Mouse (Mus musculus): Measurements from ENCODE around the gene Csta1.
"Not testable (repeated sequence)": the region's sequence is repeated elsewhere in the genome, so short reads cannot be mapped to it uniquely, and the experiment has no call there.

The Csta1 gene

DNA sequence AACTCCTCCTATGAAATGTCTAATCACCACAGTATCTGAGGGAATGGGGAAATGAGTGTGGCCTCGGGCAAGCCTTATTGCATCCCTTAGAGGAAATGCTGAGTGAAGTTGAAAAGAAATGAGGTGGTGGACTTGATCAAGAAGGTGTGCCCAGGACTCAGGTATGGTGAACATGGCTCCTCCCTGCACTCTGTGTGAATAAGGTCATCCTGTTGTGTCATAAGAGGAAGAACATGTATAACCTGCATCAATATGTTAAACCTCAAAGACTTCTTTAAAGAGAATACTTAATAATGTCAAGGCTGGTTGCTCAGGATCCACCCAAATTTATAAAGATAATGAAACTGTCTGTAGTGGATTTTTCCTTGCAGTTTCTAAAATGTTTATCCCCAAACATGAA lies at the start of gene Csta1:
Gene Csta1 (minus strand): TSS at position 101 of the 400 bp plus-strand sequence.
- no peak for DNase-seq (ENCODE audit: extremely low spot score)

DNA sequence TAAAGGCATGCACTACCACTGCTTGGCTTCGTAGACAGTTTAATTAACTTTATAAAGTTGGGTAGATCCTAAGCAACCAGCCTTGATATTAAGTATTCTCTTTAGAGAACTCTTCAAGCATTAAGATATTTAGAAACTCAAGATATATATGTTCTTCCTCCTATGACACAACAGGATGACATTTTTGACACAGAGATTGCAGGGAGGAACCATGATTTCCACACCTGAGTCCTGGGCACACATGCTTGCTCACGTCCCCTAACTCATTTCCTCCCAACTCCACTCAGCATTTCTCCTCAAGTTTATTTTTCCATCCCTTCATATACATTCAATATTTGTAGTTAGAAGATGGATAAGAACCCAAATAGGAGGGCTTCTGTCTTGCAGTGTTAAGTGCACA lies 48.9 kb upstream of the Csta1 start:
- no peak for DNase-seq (ENCODE audit: extremely low spot score)

DNA sequence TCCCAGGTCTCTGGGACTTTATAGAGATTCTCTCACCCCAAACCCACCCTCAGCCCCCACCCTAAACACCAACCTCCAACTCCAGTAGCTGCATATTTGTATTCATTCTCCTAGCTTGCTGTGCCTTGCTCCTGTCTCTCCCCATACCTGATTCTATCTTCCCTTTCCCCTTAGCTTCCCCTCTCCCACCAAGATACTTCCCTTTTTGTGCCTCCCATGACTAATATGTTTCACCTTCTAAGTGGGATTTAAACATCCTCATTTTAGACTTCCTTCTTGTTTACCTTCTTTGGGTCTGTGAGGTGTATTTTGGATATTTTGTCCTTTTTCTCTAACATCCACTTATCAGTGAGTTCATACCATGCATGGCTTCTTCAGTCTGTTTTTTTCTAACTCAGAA lies 45.1 kb upstream of the Csta1 start:
- no peak for DNase-seq (ENCODE audit: extremely low spot score)

DNA sequence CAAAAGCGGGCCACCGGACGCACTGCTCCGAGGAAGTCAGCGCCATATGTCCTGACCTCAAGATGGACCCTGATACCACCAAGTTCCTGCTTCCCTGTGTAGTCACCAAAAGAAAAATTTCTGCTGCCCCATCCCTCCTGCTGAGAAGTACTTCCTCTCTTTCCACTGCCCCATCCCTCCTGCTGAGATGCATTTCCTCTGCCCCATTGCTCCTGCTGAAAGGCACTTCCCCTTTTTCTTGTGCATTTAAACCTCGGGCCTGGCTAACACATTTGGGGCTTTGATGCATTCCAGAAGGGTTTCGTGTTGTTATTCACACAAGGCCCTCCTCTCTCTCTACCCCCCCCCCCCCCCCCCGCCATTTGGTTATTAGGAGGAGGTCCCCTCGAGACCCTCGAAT lies 36.8 kb upstream of the Csta1 start:
- DNase-seq (ENCODE audit: extremely low spot score): not testable (repeated sequence)

DNA sequence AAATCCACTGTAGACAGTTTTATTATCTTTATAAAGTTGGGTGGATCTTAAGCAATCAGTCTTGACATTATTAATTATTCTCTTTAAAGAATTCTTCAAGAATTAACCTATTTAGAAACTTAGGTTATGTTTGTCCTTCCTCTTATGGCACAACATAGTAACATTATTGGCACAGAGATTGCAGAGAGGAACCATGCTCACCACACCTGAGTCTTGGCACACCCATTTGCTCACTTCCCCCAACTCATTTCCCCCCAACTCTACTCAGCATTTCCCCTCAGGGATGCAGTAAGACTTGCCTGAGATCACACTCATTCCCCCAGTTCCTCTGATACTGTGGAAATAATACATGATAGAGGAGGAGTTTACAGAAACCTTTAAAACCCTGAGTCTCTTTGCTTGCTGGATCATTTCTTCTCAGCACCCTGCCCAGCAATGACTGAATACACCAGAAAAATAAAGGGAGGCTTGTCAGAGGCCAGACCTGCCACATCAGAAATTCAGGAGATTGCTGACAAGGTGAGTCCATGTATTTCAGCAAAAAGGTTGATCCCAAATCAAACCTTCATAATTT lies 25.4 kb upstream of the Csta1 start, which contains the start of gene Stfa2l1:
Gene Stfa2l1 (plus strand): TSS at position 410 of the 574 bp plus-strand sequence.
- no peak for DNase-seq (ENCODE audit: extremely low spot score)

DNA sequence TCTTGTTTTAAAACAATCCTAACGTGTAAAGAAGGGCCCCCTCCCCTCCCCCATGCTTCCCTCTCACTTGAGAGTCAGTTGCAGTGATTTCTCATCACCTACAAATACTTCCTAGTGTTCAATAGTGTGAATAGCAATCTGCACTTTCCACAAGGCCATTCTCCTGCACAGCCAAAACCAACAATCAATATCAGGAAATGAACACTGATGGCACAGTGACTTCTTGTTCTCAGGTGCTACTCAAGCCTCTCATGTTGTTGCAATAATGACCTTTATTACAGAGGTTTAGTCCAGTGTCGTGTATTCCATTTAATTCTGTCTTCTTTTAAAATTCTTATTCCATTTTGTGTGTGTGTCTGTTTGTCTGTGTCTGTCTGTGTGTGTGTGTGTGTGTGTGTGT lies 7.2 kb upstream of the Csta1 start:
- DNase-seq (ENCODE audit: extremely low spot score): no peak

DNA sequence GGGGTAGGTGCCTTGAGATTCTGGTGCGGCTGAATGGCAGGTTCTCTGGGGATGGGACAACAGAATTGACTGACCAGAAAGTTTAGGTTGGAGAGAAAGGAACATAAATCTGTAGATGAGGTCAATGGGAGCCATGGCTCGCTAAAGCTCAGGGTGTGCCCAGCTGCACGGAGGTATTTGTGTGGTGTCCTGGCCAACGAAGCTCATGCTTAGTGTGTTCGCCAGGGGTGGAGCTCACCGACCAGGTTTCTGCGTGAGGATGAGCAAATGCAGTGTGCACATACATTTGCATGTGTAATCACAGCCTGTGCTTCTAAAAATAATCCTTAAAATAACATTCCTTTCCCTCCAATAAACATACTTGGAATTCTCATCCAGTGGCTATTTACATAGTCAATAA lies 2.9 kb downstream of the Csta1 start:
- DNase-seq (ENCODE audit: extremely low spot score): no peak

DNA sequence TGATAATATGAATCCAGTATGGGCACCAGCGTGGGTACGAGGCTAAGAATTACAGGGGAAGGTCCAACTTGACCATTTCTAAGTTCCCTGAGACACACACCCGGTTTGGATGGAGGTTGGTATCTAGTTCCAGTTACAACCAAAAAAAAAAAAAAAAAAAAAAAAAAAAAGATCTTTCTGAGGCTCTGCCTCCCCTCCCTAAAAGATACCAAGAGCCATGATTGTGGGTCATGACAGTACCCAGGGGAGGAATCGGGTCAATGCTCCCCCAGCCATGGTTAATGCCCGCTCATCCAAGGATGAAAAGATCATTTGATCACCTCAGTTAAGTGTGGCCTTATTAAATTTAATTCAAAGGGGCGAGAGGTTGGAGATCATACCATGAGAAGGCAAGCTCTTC lies 15.3 kb downstream of the Csta1 start:
- not testable (repeated sequence) for DNase-seq (ENCODE audit: extremely low spot score)

DNA sequence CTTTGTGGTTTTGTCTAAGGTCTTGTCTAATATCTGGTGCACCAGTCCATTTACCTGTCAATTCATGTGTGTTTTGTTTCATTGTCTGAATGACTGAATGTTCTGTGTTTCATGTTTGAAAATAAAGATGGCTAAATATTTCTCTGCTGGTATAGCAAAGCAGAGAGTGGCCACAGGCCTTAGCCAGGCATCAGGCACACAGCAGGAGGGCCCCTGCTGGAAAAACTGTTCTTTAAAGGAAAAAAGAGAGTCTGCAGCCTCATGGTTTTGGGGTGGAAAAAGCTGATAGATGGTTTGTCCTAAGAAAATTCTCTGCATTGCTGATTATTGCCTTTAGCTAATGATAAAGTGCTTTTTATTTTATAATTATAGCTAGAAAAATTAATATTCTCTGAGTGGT lies 19.6 kb downstream of the Csta1 start:
- not testable (repeated sequence) for DNase-seq (ENCODE audit: extremely low spot score)

DNA sequence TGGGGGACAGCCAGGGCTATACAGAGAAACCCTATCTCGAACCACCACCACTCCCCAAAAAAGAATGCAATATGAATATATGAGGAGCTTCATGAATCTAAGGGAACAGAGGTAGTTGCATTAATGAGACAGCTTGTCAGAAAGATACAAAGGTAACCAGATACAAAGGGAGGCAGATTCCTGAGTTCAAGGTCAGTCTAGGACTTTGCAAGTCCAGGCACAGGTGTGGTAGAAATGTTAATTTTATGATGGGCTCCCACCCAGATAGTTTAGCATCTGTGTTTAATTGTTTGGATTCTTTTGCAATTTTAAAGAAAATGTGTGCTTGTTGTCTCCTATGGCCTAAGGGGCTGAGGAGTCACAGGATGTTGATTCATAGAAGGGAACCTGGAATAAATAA lies 28.8 kb downstream of the Csta1 start:
- DNase-seq (ENCODE audit: extremely low spot score): no peak

DNA sequence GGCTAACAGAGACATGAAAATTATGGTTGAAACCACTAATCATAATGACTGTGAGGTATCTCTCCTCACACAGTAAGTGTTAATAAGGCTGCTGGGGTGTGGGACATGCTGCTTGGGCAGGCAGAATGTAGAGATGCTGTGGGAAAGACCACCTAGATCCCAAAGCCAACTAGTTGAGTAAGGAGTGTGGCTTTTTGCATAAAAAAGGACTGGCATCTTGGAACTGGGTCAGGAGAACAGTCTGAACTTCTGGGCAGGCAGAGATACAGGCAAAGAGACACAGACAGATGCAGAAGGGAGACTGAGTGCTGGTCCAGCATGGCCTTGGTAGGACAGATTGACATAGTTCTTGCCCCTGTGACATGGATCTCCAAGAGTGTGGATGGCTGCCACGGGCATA lies 29.5 kb downstream of the Csta1 start:
- no peak for DNase-seq (ENCODE audit: extremely low spot score)

DNA sequence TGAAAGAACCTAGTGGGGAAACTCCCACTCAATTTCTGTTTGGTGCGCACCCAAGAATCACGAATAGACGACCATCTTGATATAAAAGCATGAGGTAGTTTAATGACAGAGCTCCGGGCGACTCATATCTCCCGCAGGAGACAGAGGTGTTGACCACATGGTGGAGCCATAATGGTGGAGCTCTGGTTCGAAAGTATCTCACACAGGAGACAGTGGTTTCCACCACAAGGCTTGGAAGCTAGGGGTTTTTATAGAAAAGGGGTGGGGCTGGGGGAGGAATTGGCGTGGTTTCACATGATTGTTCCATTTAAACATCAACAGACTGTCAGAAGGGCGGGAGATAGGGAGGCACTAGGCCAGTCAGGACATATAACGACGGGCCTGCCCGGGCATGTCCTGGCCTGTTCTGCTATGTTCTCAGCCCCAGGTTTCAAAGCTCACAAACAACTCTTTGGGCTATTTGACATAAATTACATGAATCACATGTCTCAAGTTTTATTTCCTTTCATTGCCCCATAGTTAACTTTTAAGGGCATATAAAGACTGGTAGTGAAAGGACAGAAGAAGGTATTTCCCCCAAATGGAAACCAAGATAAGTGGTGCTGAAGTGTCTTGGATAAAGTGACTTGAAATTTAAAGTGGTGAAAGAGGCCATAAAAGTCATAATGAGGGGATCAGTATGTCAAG lies 33.1 kb downstream of the Csta1 start:
- not testable (repeated sequence) for DNase-seq (ENCODE audit: extremely low spot score)

DNA sequence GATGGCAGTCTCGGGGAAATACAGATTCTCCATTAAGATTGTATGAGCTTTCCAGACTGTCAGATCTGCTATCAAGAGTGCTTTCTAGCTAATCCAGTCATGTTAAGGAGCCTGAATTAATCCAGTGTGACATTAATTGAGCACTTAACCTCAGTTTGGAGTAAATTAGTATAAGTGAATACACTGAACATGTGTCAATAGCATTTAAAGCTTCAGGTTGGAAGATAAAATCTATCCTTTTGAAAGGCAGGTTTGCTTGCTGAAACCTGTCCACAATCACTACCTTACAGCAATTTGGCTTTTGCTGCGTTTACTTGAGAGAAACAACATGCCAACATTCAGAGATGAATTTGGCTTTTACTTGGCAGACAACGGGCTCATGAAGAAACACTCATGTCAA lies 37.0 kb downstream of the Csta1 start:
- DNase-seq (ENCODE audit: extremely low spot score): no peak

DNA sequence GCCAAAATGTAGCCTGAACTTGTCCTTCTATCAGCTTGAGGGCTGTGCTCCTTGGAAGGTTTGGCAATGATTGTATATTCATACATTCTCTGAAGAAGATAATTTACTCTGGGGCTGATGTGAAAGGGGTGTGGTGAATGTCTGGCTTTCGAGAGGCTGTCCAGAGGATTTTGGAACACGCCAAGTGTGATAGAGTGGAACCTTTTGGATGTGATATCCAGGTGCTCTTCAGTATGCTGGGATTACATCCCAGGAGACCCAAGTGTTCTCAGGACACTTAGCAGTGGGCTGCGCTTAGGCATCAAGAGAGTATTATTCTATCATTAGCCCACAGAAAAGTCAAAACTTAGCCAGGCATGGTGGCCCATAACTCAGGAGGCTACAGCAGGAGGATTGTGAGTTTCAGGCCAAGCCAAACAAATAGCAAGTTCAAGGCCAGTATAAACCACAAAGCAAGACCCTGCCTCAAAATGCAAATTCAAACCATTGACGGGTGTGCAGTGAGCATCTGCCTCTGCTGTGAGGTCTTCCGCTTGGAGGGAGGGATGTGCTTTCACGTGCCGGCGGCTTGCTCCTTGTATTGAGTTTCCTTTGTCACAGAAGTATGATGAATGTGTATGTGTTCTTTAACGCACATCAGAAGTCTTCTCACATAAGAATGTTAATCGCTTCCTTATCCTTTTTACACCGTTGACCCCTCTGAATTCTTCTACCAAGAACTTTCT lies 40.1 kb downstream of the Csta1 start:
- no peak for DNase-seq (ENCODE audit: extremely low spot score)

DNA sequence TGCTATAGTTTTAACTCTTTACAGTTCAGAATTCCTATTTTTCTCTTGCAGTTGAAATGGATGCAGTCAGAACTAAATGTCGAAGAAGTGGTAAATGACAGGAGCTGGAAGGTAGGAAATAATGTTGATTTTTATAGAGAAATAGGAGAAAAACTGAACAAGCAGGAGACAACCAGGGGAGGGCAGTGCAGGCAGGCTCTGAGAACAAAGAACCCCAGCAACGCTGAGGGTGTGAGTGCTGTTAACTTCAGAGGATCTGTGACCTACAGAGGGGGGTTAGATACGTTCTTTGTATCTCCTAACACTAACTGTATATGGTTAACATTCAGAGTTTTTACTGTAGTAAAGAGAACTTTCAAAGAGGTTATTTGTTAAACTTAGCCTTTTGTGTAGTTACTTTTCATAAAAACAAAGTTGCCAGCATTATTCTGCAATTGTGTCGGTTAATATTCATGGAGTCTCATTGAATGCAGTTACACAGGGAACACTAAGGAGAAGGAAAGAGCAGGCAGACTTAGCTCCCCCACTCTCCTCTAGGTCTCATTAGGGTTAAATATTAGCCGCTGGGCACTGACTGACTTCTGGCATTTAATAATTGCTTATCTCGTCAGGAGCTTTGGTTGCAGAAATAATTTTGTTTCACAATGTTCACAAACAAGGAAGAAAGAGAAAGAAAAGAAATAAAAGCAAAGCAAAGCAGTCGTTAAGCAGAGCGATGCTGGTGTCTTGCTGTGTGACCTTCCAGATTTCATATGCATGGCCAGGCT lies 41.0 kb downstream of the Csta1 start:
- DNase-seq (ENCODE audit: extremely low spot score): no peak

DNA sequence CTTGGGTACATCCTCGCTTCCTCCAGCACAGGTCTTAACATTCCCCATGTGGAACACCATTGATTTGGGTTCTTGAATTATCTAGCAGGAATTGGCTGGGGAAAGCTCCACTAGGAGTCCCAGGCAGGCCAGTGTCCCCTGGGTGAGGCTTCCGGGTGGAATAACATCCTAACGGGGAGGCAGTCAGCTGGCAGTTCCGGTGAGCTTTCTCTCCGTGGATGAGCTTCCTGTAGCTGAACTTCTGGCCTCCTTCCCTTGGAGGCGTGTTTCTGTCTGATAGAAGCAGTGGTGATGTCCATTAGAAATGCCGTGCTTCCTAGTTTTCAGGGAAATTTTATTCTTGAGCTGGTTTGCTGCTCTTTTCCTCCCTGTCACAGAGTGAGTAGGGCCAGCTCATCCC lies 42.0 kb downstream of the Csta1 start:
- DNase-seq (ENCODE audit: extremely low spot score): no peak

DNA sequence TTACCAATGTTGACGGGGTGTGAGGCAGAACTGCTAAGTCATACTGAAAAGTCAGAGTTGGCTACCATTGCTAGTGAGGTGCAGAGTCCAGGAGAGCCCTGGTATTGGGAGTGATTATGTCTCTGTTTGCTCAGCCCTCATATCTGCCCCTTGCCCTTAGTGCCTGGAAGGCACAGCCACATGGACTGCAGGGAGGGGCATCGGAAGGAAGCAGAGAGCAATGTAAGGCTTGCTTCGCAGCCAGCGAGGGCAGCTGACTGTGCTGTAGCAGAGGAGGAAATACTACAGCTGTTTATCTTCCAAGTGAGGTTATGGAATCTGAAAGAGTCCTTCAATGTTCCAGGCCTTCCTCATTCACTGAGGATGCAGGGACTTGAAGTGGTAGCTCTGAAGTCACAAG lies 43.2 kb downstream of the Csta1 start:
- DNase-seq (ENCODE audit: extremely low spot score): no peak

DNA sequence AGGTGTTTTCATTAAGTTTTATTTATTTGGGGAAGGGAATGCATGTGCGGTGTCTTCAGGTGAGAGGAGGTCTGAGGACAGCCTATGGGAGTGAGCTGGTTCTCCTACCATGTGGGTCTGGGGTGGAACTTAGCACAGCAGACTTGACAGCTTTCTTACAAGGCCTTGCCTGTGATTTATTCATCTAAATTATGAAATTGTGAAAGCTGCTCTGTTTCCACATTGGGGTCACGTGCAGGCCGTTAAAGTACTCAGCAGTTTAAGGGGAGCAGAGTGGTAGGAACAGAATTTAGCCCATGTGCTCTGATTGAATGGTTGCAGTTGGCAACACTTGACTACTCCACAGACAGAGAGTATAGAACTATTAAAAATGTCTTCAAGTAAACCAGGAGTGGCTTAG lies 51.1 kb downstream of the Csta1 start:
- DNase-seq (ENCODE audit: extremely low spot score): no peak

DNA sequence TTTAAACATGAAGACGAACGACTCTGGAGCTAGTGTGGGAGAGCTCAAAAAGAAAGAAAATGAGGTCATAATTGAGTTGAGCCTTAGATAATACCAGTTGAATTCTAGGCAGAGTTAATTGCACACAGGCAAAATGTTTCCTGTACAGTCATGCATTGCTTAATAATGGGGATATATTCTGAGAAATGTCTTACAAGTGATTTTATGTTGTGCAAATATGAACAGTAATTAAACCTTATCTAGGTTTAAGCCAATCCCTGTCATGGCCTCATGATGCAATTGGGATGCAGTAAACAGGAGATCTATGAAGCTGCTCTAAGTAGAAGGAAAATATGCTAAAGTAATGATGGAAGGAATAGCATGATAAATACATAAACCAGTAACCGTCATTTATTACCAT lies 56.3 kb downstream of the Csta1 start:
- DNase-seq (ENCODE audit: extremely low spot score): no peak

DNA sequence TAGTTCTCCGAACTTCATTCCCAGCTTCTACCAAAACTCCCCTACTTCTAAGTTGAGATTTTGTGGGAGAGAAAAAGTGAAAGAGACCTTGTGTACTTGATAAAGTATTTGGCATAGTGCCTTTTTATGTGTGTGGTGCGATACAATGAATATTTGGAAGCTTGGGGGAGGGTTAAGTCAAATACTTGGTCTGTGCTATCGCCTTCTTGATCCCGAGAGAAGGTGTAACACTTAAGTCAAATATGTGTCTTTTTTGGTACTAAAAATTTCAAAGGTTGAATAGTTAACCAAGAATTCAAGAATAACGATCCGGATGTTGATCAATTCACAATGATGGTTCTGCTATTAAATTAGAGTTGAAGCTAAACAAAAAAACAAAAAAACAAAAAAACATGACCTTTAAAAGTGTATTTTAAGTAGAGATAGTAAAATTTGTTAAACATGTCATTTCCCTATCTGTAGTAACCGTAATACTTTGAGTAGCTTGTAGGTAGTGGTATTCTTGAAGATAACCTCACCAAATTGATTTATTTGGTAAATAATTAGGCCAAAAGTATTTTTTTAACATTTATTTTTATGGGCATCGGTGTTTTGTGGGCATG lies 58.5 kb downstream of the Csta1 start:
- DNase-seq (ENCODE audit: extremely low spot score): no peak

DNA sequence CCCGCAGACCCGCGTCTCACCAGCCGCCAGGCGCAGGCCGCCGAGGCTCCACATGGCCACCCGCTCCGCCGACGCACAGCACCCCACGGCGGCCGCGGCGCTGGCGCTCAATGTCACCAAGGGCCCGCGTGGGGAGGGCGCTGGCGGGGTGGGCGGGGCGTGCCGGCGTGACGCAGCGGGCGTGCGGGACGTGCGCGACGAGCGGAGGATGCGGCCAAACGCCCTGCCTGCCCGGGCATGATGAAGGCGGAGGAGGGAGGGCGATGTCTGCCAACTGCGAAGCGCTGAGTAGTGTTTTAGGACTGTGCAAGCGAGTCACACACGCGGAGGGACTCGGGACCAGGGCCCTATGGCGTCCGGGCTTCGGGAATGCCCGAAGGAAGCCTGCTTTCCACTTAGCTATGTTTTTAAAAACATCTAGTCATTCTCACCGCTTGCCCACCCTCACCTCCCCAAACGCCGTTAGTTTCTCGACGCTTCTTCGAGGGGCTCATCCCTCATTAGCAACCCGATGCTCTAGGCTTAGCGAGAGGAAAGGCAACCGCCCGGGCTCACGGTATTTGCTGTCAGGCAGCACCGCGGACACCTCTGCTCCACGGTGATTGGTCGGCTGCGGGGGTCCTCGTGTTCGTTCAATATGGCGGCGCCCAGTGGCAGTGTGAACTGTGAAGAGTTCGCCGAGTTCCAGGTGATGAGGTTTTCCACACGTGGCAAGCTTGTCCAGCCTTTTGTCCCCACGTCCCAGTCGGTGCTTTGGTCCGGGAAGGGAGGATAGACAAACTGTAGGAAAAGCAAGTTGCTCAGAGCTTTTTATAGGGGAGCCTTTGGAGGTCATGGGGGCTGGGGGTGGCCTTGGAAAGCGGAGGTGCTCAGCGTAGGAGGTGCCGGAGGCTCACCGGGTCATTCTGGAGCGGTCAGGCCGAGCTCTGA lies 59.3 kb downstream of the Csta1 start, which contains the start of the genes Fam162a and Ccdc58:
Gene Fam162a (minus strand): TSS at position 145 of the 930 bp plus-strand sequence.
Gene Ccdc58 (plus strand): TSS at position 236 of the 930 bp plus-strand sequence.
- DNase-seq (ENCODE audit: extremely low spot score): peak; percentile 93

Measured in embryo, embryonic 9.5 days (tissue).